Mouse (Mus musculus): ENCODE results near the gene Npas2. TPM values are rescaled to one million over a fixed set of nuclear protein-coding genes. Genes with fewer than 3 reads are reported as not detected.

Npas2 gene
- total and polyA plus RNA-seq, 2 experiments from 2014 or later, result 0.80 to 2.8 TPM

DNA sequence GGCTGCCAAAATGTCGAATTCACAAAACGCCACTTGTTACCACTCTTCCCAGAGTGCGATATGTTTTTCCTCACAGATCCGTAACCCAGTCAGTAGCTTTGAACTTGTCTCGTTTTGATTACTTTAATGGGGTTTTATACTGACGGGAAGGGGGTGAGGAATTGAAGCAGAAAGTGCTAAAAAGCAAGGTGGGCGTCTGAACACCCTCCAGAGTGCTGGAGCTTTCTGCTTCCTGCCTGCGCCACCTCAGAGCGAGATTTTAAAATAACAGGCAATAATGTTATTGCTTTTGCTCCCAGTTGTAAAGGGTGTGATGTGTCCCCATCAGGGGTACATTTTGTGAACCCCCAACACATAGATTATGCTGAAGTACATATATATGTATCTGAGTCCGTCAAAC is 145.3 kb downstream of the Npas2 start:
- no peak overlapping the region for H3K4me2 ChIP-seq (ENCODE audit: low read depth, low read length)
- H3K4me3 ChIP-seq (ENCODE audit: low read length), result no peak overlapping the region
- H3K4me1 ChIP-seq (ENCODE audit: insufficient read depth, low read length), result no peaks in the 10 kb centered on the region
- H3K9me3 ChIP-seq (ENCODE audit: low read length), result no peaks in the 10 kb centered on the region
- 78% methylated on average over 10 of the region's 10 CpGs for WGBS
- ATAC-seq (no peak), DNase-seq (ENCODE audit: low spot score) (no peak)
- H3K27me3 ChIP-seq (ENCODE audit: insufficient read depth, low read length), result no peaks in the 10 kb centered on the region
- no peak overlapping the region for H3K9ac ChIP-seq (replicated peaks; ENCODE audit: low read length)
- no peak for TF ChIP-seq CTCF (IDR thresholded peaks at IDR 0.05; ENCODE audit: low read depth)
- no peaks in the 10 kb centered on the region for H3K36me3 ChIP-seq (ENCODE audit: insufficient read depth, low read length)
- H3K27ac ChIP-seq, result no peak overlapping the region

DNA sequence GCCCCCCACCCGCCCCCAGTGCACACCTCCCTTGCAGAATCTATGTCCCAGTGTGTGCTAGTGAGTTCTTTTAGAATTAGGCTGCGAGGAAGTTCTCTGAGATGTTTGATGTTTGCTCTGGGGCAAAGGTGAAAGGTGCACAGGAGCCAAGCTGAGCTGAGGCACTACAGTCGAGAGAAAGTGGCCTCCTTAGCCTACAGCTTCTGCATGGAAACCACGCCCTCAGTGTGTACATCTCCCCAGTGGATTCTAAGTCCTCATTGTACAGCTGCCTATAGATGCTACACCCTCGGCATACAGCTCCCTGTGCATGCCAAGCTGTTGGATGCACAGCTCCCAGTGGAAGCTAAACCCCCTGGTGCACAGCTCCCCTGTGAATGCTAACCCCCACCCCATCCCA is 145.9 kb downstream of the Npas2 start:
- H3K36me3 ChIP-seq (ENCODE audit: insufficient read depth, low read length), result no peaks in the 10 kb centered on the region
- H3K27ac ChIP-seq, result no peak overlapping the region
- no peak overlapping the region for H3K9ac ChIP-seq (replicated peaks; ENCODE audit: low read length)
- H3K4me3 ChIP-seq (ENCODE audit: low read length), result no peak overlapping the region
- TF ChIP-seq CTCF (IDR thresholded peaks at IDR 0.05; ENCODE audit: low read depth), result no peak
- H3K4me2 ChIP-seq (ENCODE audit: low read depth, low read length), result no peak overlapping the region
- ATAC-seq (no peak), DNase-seq (ENCODE audit: low spot score) (no peak)
- H3K27me3 ChIP-seq (ENCODE audit: insufficient read depth, low read length), result no peaks in the 10 kb centered on the region
- no peaks in the 10 kb centered on the region for H3K9me3 ChIP-seq (ENCODE audit: low read length)
- no peaks in the 10 kb centered on the region for H3K4me1 ChIP-seq (ENCODE audit: insufficient read depth, low read length)
- 53% methylated on average over 5 of the region's 5 CpGs for WGBS

DNA sequence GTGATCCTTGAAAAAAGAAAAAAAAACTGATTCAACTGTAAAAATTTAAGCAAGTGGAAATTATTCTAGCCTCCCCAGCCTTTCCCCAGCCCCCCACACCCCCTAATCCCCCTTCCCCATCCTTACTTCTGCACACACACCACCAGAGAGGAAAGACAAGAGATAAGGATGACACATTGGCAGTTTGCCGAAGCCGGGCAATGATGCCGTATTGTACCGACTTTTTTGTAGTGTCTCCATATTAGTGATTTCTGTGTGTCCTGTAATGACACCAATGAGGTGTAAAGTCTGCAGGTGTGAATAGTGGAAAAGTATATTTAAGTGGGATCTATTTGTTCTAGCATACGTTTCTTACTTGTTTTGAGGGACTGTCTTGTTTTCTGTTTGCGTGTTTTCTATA is 146.6 kb downstream of the Npas2 start:
- Histone ChIP-seq H3K4me1 (ENCODE audit: insufficient read depth, low read length) (no peaks in the 10 kb centered on the region), H3K4me2 (ENCODE audit: low read depth, low read length) (no peak overlapping the region), H3K27me3 (ENCODE audit: insufficient read depth, low read length) (no peaks in the 10 kb centered on the region), H3K9ac (replicated peaks; ENCODE audit: low read length) (no peak overlapping the region), H3K36me3 (ENCODE audit: insufficient read depth, low read length) (no peaks in the 10 kb centered on the region), H3K27ac (no peak overlapping the region), H3K4me3 (ENCODE audit: low read length) (no peak overlapping the region), H3K9me3 (ENCODE audit: low read length) (no peaks in the 10 kb centered on the region)
- DNase-seq (ENCODE audit: low spot score) (no peak), ATAC-seq (no peak)
- WGBS, result 79% methylated on average over 6 of the region's 6 CpGs
- no peak for TF ChIP-seq CTCF (IDR thresholded peaks at IDR 0.05; ENCODE audit: low read depth)

DNA sequence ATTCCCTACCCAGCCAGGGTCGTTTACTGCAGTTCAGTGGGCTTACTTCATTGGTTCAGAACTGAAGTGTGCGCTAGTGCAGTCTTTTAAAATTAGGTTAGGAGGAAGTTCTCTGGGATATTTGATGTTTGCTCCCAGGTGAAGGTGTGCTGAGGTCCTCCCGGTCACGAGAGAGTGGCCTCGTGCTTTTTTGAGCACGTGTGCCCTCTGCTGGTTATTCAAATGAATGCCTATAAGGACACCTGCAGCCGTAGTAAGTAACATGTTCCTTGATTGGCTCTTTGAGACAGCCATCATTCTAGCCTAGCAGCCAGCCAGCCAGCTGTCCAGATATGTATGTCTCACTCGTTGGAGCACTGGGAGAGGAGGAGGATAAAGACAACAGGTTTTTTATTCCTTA is 147.1 kb downstream of the Npas2 start:
- no peaks in the 10 kb centered on the region for H3K27me3 ChIP-seq (ENCODE audit: insufficient read depth, low read length)
- H3K36me3 ChIP-seq (ENCODE audit: insufficient read depth, low read length), result no peaks in the 10 kb centered on the region
- H3K4me2 ChIP-seq (ENCODE audit: low read depth, low read length), result no peak overlapping the region
- H3K9ac ChIP-seq (replicated peaks; ENCODE audit: low read length), result no peak overlapping the region
- ATAC-seq (peak; percentile 78), DNase-seq (ENCODE audit: low spot score) (peak; percentile 82)
- no peak overlapping the region for H3K27ac ChIP-seq
- 21% methylated on average over 8 of the region's 8 CpGs for WGBS
- H3K9me3 ChIP-seq (ENCODE audit: low read length), result no peaks in the 10 kb centered on the region
- no peak overlapping the region for H3K4me3 ChIP-seq (ENCODE audit: low read length)
- H3K4me1 ChIP-seq (ENCODE audit: insufficient read depth, low read length), result no peaks in the 10 kb centered on the region
- peak; percentile 86 for TF ChIP-seq CTCF (IDR thresholded peaks at IDR 0.05; ENCODE audit: low read depth)

DNA sequence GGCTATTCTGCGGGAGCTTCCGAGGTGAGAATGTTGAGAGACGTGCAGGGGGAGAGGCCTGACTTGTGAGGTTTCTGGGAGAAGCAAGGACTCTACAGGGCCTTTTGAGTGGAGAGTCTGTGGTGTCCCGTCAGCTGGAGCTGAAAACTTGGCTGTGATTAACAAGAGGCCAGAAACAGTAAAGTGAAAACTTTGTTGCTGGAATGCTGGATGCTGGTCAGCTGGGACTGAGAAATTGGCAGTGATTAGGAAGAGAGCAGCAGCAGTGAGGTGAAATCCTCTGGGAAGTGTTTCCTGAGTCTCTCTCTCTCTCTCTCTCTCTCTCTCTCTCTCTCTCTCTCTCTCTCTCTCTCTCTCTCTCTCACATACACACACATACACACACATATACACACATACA is 148.3 kb downstream of the Npas2 start:
- no peaks in the 10 kb centered on the region for H3K36me3 ChIP-seq (ENCODE audit: insufficient read depth, low read length)
- H3K27ac ChIP-seq, result no peak overlapping the region
- no peak overlapping the region for H3K4me3 ChIP-seq (ENCODE audit: low read length)
- no peak overlapping the region for H3K9ac ChIP-seq (replicated peaks; ENCODE audit: low read length)
- no peaks in the 10 kb centered on the region for H3K9me3 ChIP-seq (ENCODE audit: low read length)
- no peaks in the 10 kb centered on the region for H3K27me3 ChIP-seq (ENCODE audit: insufficient read depth, low read length)
- no peaks in the 10 kb centered on the region for H3K4me1 ChIP-seq (ENCODE audit: insufficient read depth, low read length)
- ATAC-seq (no peak), DNase-seq (ENCODE audit: low spot score) (no peak)
- no peak for TF ChIP-seq CTCF (IDR thresholded peaks at IDR 0.05; ENCODE audit: low read depth)
- no peak overlapping the region for H3K4me2 ChIP-seq (ENCODE audit: low read depth, low read length)
- 81% methylated on average over 4 of the region's 4 CpGs for WGBS

DNA sequence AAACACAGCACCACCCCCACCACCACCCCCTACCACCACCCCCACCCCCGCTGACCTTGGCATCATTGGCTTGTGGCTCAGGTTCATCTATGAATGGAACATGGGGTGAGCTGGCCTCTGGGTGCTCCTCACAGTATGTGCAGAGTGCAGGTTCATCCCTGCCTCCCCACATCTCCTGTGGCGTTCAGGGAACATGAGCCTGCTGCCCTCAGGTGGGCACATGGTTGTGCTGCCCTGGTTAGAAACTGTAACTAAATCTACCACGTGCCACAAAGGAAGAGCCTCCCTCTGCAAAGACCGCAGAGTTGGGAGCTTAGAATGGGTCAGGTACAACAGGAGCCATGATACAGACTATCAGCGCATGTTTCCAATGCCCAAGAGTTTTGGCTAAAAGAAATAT is 149.7 kb downstream of the Npas2 start:
- H3K4me2 ChIP-seq (ENCODE audit: low read depth, low read length), result no peak overlapping the region
- H3K36me3 ChIP-seq (ENCODE audit: insufficient read depth, low read length), result no peaks in the 10 kb centered on the region
- DNase-seq (ENCODE audit: low spot score), result no peak
- no peak for ATAC-seq
- no peak overlapping the region for H3K27ac ChIP-seq
- no peak overlapping the region for H3K4me3 ChIP-seq (ENCODE audit: low read length)
- peak; percentile 48 for TF ChIP-seq CTCF (IDR thresholded peaks at IDR 0.05; ENCODE audit: low read depth)
- no peaks in the 10 kb centered on the region for H3K9me3 ChIP-seq (ENCODE audit: low read length)
- H3K27me3 ChIP-seq (ENCODE audit: insufficient read depth, low read length), result no peaks in the 10 kb centered on the region
- H3K4me1 ChIP-seq (ENCODE audit: insufficient read depth, low read length), result no peaks in the 10 kb centered on the region
- no peak overlapping the region for H3K9ac ChIP-seq (replicated peaks; ENCODE audit: low read length)
- 79% methylated on average over 5 of the region's 5 CpGs for WGBS

DNA sequence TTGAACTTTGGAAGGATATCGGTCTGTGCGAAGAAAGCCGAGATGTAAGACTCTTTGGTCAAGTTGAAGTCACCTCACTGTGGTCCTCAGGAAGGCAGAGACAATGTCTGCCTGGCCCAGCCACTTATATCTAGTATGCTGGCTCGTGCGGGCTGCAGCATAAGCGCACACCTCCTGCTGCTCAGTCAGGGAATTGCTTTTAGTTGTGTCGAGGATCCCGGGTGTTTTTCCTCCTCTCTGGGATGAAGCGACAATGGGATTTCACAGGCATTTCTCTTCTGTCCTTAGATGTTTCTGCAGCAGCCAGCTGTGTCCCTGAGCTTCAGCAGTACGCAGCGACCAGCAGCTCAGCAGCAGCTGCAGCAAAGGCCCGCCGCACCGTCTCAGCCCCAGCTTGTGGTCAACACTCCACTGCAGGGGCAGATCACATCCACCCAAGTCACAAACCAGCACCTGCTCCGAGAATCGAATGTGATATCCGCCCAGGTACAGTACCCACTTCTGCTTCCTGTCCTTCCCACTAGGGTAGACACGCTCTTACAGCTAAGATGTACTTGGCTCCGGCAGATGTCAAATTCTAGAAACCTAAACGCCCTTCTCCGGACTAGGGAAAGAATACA is 151.6 kb downstream of the Npas2 start:
- DNase-seq (ENCODE audit: low spot score), result peak; percentile 56
- H3K9me3 ChIP-seq (ENCODE audit: low read length), result no peaks in the 10 kb centered on the region
- H3K36me3 ChIP-seq (ENCODE audit: insufficient read depth, low read length), result no peaks in the 10 kb centered on the region
- peak; percentile 68 for TF ChIP-seq CTCF (IDR thresholded peaks at IDR 0.05; ENCODE audit: low read depth)
- no peaks in the 10 kb centered on the region for H3K27me3 ChIP-seq (ENCODE audit: insufficient read depth, low read length)
- H3K9ac ChIP-seq (replicated peaks; ENCODE audit: low read length), result no peak overlapping the region
- H3K4me2 ChIP-seq (ENCODE audit: low read depth, low read length), result no peak overlapping the region
- no peak overlapping the region for H3K4me3 ChIP-seq (ENCODE audit: low read length)
- no peak overlapping the region for H3K27ac ChIP-seq
- ATAC-seq, result no peak
- no peaks in the 10 kb centered on the region for H3K4me1 ChIP-seq (ENCODE audit: insufficient read depth, low read length)
- WGBS, result 63% methylated on average over 21 of the region's 21 CpGs
